Mouse (Mus musculus) forebrain, embryonic 11.5 days (tissue): Measurements from ENCODE around the gene Drosha. TPM values are rescaled to one million over a fixed set of nuclear protein-coding genes. Genes with fewer than 3 reads are reported as not detected.
A peak's percentile ranks its signal among the peaks of the same experiment; 100 is the strongest.
"Not testable (repeated sequence)": the region's sequence is repeated elsewhere in the genome, so short reads cannot be mapped to it uniquely, and the experiment has no call there.

Source experiments
- ATAC-seq: fragments of 200-750 bp; cut with Nextera tagmentation; replicated peaks from 2 replicates; pipeline ENCODE4 v1.8.0; 2017; ENCODE audit warnings: moderate TSS enrichment; ENCODE audit not compliant: low FRiP score
- DNase-seq: peaks from one replicate; pipeline ENCODE4 v3.0.0-alpha.2; 2017; ENCODE audit warnings: low spot score
- H3K27ac ChIP-seq: fragments of 300-500 bp; sonication (generic); 2 replicates; pipeline ENCODE4 v1.5.1; 2014; ENCODE audit warnings: low read depth, low read length
- H3K27me3 ChIP-seq: fragments of 300-500 bp; sonication (generic); 2 replicates; pipeline ENCODE4 v1.6.1; 2014; ENCODE audit warnings: mild to moderate bottlenecking, low read length, mixed read lengths; ENCODE audit not compliant: control insufficient read depth, insufficient read depth
- H3K36me3 ChIP-seq: fragments of 300-500 bp; sonication (generic); 2 replicates; pipeline ENCODE4 v1.6.1; 2014; ENCODE audit warnings: mild to moderate bottlenecking, low read length, moderate library complexity, mixed read lengths; ENCODE audit not compliant: control insufficient read depth, insufficient read depth
- H3K4me1 ChIP-seq: fragments of 300-500 bp; sonication (generic); replicated peaks from 2 replicates; pipeline ENCODE4 v1.6.1; 2014; ENCODE audit warnings: low read length, mixed read lengths; ENCODE audit not compliant: control insufficient read depth, insufficient read depth
- H3K4me2 ChIP-seq: fragments of 300-500 bp; sonication (generic); 2 replicates; pipeline ENCODE4 v1.6.1; 2014; ENCODE audit warnings: low read depth, mild to moderate bottlenecking, low read length, moderate library complexity, mixed read lengths; ENCODE audit not compliant: severe bottlenecking
- H3K4me3 ChIP-seq: fragments of 300-500 bp; sonication (generic); 2 replicates; pipeline ENCODE4 v1.5.1; 2014; ENCODE audit warnings: low read depth, low read length
- H3K9ac ChIP-seq: fragments of 300-500 bp; sonication (generic); 2 replicates; pipeline ENCODE4 v1.6.1; 2014; ENCODE audit warnings: low read length
- H3K9me3 ChIP-seq: fragments of 300-500 bp; sonication (generic); 2 replicates; pipeline ENCODE4 v1.6.1; 2016; ENCODE audit warnings: low read length, mixed read lengths; ENCODE audit not compliant: control insufficient read depth
- WGBS: fragments of 180-500 bp; shearing (Covaris S2); extraction: QIAGEN DNeasy Blood & Tissue Kit; methylation state at CpG from one replicate; pipeline ENCODE4 v1.1.7; 2014; 5-methylcytosine and 5-hydroxymethylcytosine counted together
- polyA plus RNA-seq: library from polyadenylated mRNA; unstranded; fragments of >200 nt; fragmentation: Nextera tagmentation; extraction: Ambion mirVana; gene quantifications from 2 replicates; pipeline ENCODE4 v1.2.1, GENCODE M21; 2014

Drosha gene
- polyA plus RNA-seq, 1 experiment from 2014 or later, result 90.2 TPM

GRCm38 (mm10) chr15:12911082-12911481 is 86.5 kb downstream of the Drosha start:
- H3K9me3 ChIP-seq, result no peaks in the 10 kb centered on the region
- H3K27ac ChIP-seq, result no peak overlapping the region
- ATAC-seq (no peak), DNase-seq (no peak)
- no peak overlapping the region for H3K9ac ChIP-seq
- H3K27me3 ChIP-seq, result no peaks in the 10 kb centered on the region
- no peaks in the 10 kb centered on the region for H3K4me1 ChIP-seq
- 85% methylated on average over 7 of the region's 7 CpGs for WGBS
- H3K4me3 ChIP-seq, result no peak overlapping the region
- no peak overlapping the region for H3K4me2 ChIP-seq
- H3K36me3 ChIP-seq, result peaks cover 7% of the 10 kb centered on the region; the same call in 1 of the 2 replicates

- no peak overlapping the region for H3K9ac ChIP-seq
- H3K4me2 ChIP-seq, result no peak overlapping the region
- ATAC-seq (no peak), DNase-seq (no peak)
- 88% methylated on average over 10 of the region's 10 CpGs for WGBS
- no peaks in the 10 kb centered on the region for H3K4me1 ChIP-seq
- peaks cover 8% of the 10 kb centered on the region; the same call in 1 of the 2 replicates for H3K36me3 ChIP-seq
- H3K27me3 ChIP-seq, result no peaks in the 10 kb centered on the region
- H3K9me3 ChIP-seq, result no peaks in the 10 kb centered on the region
- no peak overlapping the region for H3K27ac ChIP-seq
- no peak overlapping the region for H3K4me3 ChIP-seq
These were observed 91.8 kb downstream of the Drosha start for GRCm38 (mm10) chr15:12916314-12916815.

GRCm38 (mm10) chr15:12919326-12919966 is 94.8 kb downstream of the Drosha start:
- 91% methylated on average over 11 of the region's 11 CpGs for WGBS
- not testable (repeated sequence) for H3K27ac ChIP-seq, H3K36me3 ChIP-seq

GRCm38 (mm10) chr15:12919967-12920870 is 95.6 kb downstream of the Drosha start:
- DNase-seq, result no peak
- 86% methylated on average over 24 of the region's 24 CpGs for WGBS
- Histone ChIP-seq H3K4me3 (no peak overlapping the region), H3K4me1 (no peaks in the 10 kb centered on the region), H3K9ac (no peak overlapping the region), H3K27ac (no peak overlapping the region), H3K4me2 (no peak overlapping the region), H3K27me3 (no peaks in the 10 kb centered on the region), H3K36me3 (peaks cover 7% of the 10 kb centered on the region; the same call in 1 of the 2 replicates), H3K9me3 (no peaks in the 10 kb centered on the region)
- ATAC-seq, result no peak

More at GRCm38 (mm10) chr15:12919326-12919966, 94.8 kb downstream of the Drosha start:
- H3K4me1 ChIP-seq, H3K27me3 ChIP-seq, ATAC-seq, H3K4me3 ChIP-seq, H3K9ac ChIP-seq, H3K9me3 ChIP-seq, H3K4me2 ChIP-seq: not testable (repeated sequence)
- peak; percentile 27 for DNase-seq

- H3K4me2 ChIP-seq, result no peak overlapping the region
- no peak overlapping the region for H3K9ac ChIP-seq
- no peak for ATAC-seq
- H3K27ac ChIP-seq, result no peak overlapping the region
- H3K4me3 ChIP-seq, result no peak overlapping the region
- no peak for DNase-seq
- H3K9me3 ChIP-seq, result no peaks in the 10 kb centered on the region
- WGBS, result 93% methylated on average over 6 of the region's 6 CpGs
- H3K27me3 ChIP-seq, result no peaks in the 10 kb centered on the region
- peaks cover 16% of the 10 kb centered on the region; the same call in 1 of the 2 replicates for H3K36me3 ChIP-seq
- H3K4me1 ChIP-seq, result no peaks in the 10 kb centered on the region
These were observed 97.3 kb downstream of the Drosha start for GRCm38 (mm10) chr15:12921901-12922300.

GRCm38 (mm10) chr15:12923826-12924225 is 99.2 kb downstream of the Drosha start:
- no peaks in the 10 kb centered on the region for H3K4me1 ChIP-seq
- H3K4me3 ChIP-seq, result no peak overlapping the region
- no peak overlapping the region for H3K9ac ChIP-seq
- no peak overlapping the region for H3K4me2 ChIP-seq
- ATAC-seq (no peak), DNase-seq (no peak)
- H3K27ac ChIP-seq, result no peak overlapping the region
- no peaks in the 10 kb centered on the region for H3K27me3 ChIP-seq
- peaks cover 16% of the 10 kb centered on the region; the same call in 1 of the 2 replicates for H3K36me3 ChIP-seq
- 94% methylated on average over 6 of the region's 6 CpGs for WGBS
- no peaks in the 10 kb centered on the region for H3K9me3 ChIP-seq

GRCm38 (mm10) chr15:12931481-12931880 is 106.9 kb downstream of the Drosha start:
- Histone ChIP-seq H3K27ac (no peak overlapping the region), H3K4me2 (no peak overlapping the region), H3K9me3 (no peaks in the 10 kb centered on the region), H3K9ac (no peak overlapping the region), H3K4me3 (no peak overlapping the region), H3K27me3 (no peaks in the 10 kb centered on the region), H3K36me3 (peaks cover 4% of the 10 kb centered on the region), H3K4me1 (no peaks in the 10 kb centered on the region)
- 95% methylated on average over 5 of the region's 5 CpGs for WGBS
- DNase-seq, result no peak
- no peak for ATAC-seq

GRCm38 (mm10) chr15:12936217-12936732 is 111.7 kb downstream of the Drosha start:
- H3K27ac ChIP-seq, result no peak overlapping the region
- no peaks in the 10 kb centered on the region for H3K9me3 ChIP-seq
- no peak; the same call in 1 of the 2 replicates for ATAC-seq
- no peaks in the 10 kb centered on the region; the same call in 1 of the 2 replicates for H3K4me1 ChIP-seq
- H3K27me3 ChIP-seq, result no peaks in the 10 kb centered on the region; the same call in 1 of the 2 replicates
- H3K36me3 ChIP-seq, result no peaks in the 10 kb centered on the region
- WGBS, result 94% methylated on average over 10 of the region's 10 CpGs
- no peak overlapping the region for H3K9ac ChIP-seq
- DNase-seq, result no peak
- no peak overlapping the region for H3K4me3 ChIP-seq
- no peak overlapping the region for H3K4me2 ChIP-seq
